Mouse (Mus musculus): ENCODE results near the gene Csl. TPM values are rescaled to one million over a fixed set of nuclear protein-coding genes. Genes with fewer than 3 reads are reported as not detected.

The Csl gene
- 0.21 TPM for polyA plus RNA-seq (2021)

DNA sequence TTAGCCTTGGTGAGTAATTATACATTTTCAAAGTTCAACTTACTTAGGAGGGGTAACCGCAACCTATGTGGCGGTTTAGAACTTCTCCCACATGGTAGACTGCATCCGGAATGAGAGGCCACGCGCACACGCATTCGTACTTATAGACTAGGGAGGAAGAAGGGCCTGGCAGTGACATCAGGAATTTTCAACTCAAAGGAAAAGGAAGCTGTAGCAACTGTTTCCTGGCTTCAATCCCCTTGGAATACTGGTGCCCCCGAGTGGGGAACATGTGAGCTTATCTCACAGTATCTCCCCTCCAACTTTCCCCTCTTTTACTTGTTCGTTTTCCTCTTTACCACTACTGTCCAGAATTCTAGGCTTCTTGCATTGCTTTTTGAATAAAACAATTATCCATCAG lies at the start of gene Csl:
Gene Csl, minus strand, starts transcription at position 101 of the 400 bp plus-strand sequence.
- no peak for ATAC-seq
- in situ Hi-C loops (cut with MboI; ENCODE audit: low pct_unique_long_range_greater_than_20kb), result no loop called here
- no peaks in the 10 kb centered on the region for H3K27me3 ChIP-seq
- ChIA-PET POLR2A (no interaction called here), CTCF (no interaction called here)
- TF ChIP-seq CTCF (IDR thresholded peaks at IDR 0.05), result no peak
- no peak for DNase-seq (ENCODE audit: low read depth, low spot score)

GRCm38 (mm10) chr10:99789418-99789817 lies 30.0 kb upstream of the Csl start:
- CTCF ChIA-PET, result interaction anchor here (1.9 kb wide), 1 partner anchor 7 kb away, joined by 5 read pairs; no protein-coding TSS in a partner anchor
- H3K27me3 ChIP-seq, result no peaks in the 10 kb centered on the region
- no peak for TF ChIP-seq CTCF (IDR thresholded peaks at IDR 0.05)
- no peak for DNase-seq (ENCODE audit: low read depth, low spot score)
- no peak for ATAC-seq
- POLR2A ChIA-PET, result no interaction called here
- in situ Hi-C loops (cut with MboI; ENCODE audit: low pct_unique_long_range_greater_than_20kb), result no loop called here

- ChIA-PET CTCF (no interaction called here), POLR2A (no interaction called here)
- ATAC-seq (peak; percentile 91), DNase-seq (ENCODE audit: low read depth, low spot score) (peak; percentile 53)
- no peaks in the 10 kb centered on the region for H3K27me3 ChIP-seq
- TF ChIP-seq CTCF (IDR thresholded peaks at IDR 0.05), result no peak
- in situ Hi-C loops (cut with MboI; ENCODE audit: low pct_unique_long_range_greater_than_20kb), result no loop called here
Measured at GRCm38 (mm10) chr10:99774228-99775120, 15.0 kb upstream of the Csl start.

DNA sequence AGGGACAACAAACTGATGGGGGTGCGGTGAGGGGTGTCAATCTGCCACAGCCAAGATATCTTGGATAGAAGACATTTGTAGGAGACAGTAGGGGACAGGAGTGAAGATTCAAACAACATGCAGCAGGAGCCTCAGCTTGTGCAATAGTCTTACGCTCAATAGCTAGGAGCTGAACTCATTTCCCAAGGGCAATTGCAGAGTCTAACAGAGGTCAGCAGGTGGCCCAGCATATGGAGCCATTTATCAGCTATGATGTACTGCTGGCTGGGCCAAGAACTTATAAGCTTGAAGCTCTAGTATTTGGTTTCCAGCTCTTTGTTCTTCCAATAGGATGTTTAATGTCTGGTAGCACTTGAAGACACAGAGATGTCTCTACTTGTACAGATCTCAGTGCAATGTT lies 9.3 kb downstream of the Csl start:
- no peak for ATAC-seq

GRCm38 (mm10) chr10:99748668-99749260 lies 10.7 kb downstream of the Csl start:
- ChIA-PET POLR2A (no interaction called here), CTCF (interaction anchor here (2.4 kb wide), 1 partner anchor 21 kb away, joined by 7 read pairs; no protein-coding TSS in a partner anchor)
- DNase-seq (ENCODE audit: low read depth, low spot score) (no peak), ATAC-seq (no peak)
- no peaks in the 10 kb centered on the region for H3K27me3 ChIP-seq
- TF ChIP-seq CTCF (IDR thresholded peaks at IDR 0.05), result no peak
- in situ Hi-C loops (cut with MboI; ENCODE audit: low pct_unique_long_range_greater_than_20kb), result no loop called here

More for the DNA sequence above, 9.3 kb downstream of the Csl start:
- ChIA-PET POLR2A (no interaction called here), CTCF (interaction anchor here (1.0 kb wide), 1 partner anchor 22 kb away, joined by 4 read pairs; no protein-coding TSS in a partner anchor)
- in situ Hi-C loops (cut with MboI; ENCODE audit: low pct_unique_long_range_greater_than_20kb), result no loop called here
- no peak for DNase-seq (ENCODE audit: low read depth, low spot score)
- H3K27me3 ChIP-seq, result no peaks in the 10 kb centered on the region
- TF ChIP-seq CTCF (IDR thresholded peaks at IDR 0.05), result no peak

DNA sequence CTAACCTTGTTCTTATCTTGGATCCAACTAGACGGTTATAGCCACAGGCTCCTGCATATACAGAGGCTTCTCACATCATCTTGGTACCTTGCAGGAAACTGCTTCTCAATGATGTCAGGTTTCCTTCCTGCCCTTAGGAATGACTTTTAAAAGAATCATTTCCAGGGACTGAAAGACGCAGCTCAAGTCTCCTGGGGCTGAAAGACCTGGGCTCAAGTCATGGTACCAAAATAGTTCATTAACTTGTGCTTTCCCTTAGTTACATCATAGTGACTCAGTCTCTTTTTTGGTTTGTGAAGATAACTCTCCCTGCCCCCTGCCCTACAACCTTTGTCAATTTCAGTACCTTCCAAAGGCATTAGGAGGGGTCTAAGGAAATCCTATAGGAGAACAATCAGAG lies 11.4 kb downstream of the Csl start:
- no peak for DNase-seq (ENCODE audit: low read depth, low spot score)
- in situ Hi-C loops (cut with MboI; ENCODE audit: low pct_unique_long_range_greater_than_20kb), result no loop called here
- POLR2A ChIA-PET, result no interaction called here
- ATAC-seq, result no peak
- CTCF ChIA-PET, result interaction anchor here (2.4 kb wide), 1 partner anchor 20 kb away, joined by 7 read pairs; no protein-coding TSS in a partner anchor
- TF ChIP-seq CTCF (IDR thresholded peaks at IDR 0.05), result no peak
- H3K27me3 ChIP-seq, result no peaks in the 10 kb centered on the region

DNA sequence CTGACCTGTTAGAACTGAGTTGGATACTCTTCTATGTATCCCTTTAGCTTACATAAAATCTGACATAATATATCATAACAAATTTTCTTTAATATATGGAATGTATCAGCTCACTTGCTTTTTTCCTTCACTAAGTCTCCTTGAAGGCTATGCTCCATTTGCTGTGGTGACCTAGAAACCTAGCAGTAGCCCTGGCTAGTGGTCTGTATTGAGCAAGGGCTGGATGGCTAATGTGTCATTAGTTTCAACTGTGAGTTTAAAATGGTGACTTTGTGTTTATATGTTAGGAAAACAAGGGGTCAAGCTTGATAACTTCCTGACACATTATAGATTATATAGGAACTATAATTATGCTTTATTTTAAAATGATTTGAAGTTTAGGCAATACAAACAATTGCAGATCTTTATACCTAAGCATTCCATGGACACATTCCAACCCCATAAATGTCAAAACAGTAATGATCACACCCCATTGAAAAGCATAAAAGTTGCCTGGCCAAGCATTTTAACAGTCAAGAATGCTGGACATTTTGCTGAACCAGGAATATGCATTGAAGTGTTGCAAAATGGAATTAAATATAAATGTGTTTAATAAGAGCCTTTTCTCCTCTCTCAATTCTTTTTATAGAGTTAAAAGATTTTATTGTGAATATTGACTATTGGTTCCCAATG lies 17.7 kb downstream of the Csl start:
- ChIA-PET CTCF (interaction anchor here (1.6 kb wide), 1 partner anchor 15 kb away, joined by 3 read pairs; no protein-coding TSS in a partner anchor), POLR2A (no interaction called here)
- ATAC-seq, result no peak
- no peak for TF ChIP-seq CTCF (IDR thresholded peaks at IDR 0.05)
- in situ Hi-C loops (cut with MboI; ENCODE audit: low pct_unique_long_range_greater_than_20kb), result no loop called here
- no peak for DNase-seq (ENCODE audit: low read depth, low spot score)
- no peaks in the 10 kb centered on the region for H3K27me3 ChIP-seq

- in situ Hi-C loops (cut with MboI; ENCODE audit: low pct_unique_long_range_greater_than_20kb), result no loop called here
- ATAC-seq (no peak), DNase-seq (ENCODE audit: low read depth, low spot score) (no peak)
- ChIA-PET POLR2A (no interaction called here), CTCF (no interaction called here)
- TF ChIP-seq CTCF (IDR thresholded peaks at IDR 0.05), result no peak
- peaks cover 4% of the 10 kb centered on the region for H3K27me3 ChIP-seq
Measured at GRCm38 (mm10) chr10:99713129-99713528, 46.3 kb downstream of the Csl start.

DNA sequence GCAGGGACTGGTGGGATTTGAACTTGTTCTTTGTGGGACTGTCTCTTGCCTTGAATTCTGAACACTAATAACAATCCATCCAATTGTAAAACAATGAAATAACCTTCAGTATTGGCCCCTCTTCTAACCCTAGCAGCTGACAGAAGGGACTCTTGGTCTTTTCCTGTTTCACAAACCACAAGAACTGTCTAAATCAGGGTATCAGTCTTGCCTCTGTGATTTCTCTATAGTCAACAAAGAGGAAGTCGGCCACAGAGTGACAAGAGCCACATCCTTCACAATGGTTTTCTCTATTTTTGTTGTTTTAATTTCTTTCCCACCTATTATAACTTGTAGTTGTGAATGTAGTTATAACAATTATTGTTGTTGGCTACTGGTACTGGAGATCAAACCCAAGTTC lies 47.9 kb downstream of the Csl start:
- no peak for TF ChIP-seq CTCF (IDR thresholded peaks at IDR 0.05)
- ATAC-seq (no peak), DNase-seq (ENCODE audit: low read depth, low spot score) (no peak)
- in situ Hi-C loops (cut with MboI; ENCODE audit: low pct_unique_long_range_greater_than_20kb), result no loop called here
- CTCF ChIA-PET, result no interaction called here
- POLR2A ChIA-PET, result no interaction called here
- H3K27me3 ChIP-seq, result peaks cover 6% of the 10 kb centered on the region

Measured in Patski (cell line).